Mouse (Mus musculus): ENCODE measurements at regions not wholly inside any gene's neighbourhood (a gene's known extent, or its start where the extent isn't known, plus 50 kb on each side); places are given as distances from the start of the nearest gene placed in this dataset.
"Not testable (repeated sequence)": the region's sequence is repeated elsewhere in the genome, so short reads cannot be mapped to it uniquely, and the experiment has no call there.

DNA sequence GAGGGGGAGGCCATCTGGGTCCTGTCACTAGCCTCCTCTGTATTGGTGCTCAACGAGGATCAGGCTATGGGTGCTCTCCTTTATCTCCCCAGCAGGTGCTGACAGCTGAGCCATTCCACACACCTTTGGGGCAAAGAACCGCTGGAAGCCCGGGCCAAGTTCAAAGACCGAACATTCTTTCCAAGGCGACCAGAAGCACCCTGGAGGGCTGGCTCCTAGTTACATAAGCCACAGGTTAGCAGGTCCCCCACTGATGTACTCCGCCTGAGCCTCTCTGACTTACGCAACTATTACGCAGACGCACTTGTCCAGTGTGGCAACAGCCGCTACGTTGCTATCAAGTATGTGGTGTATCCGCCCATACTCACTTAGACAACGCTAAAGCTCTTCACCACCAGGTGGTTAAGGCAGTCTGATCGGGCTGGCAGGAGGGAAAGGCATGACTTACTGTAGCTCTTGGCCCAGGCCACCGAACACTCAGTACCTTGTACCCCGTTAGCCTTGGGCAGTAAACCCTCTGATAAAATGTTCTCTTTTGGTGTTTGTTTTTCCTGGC is 69.2 kb downstream of the Gm33543 start:
- ATAC-seq (ENCODE audit: extremely low read depth, insufficient number of reproducible peaks, low FRiP score, poor library complexity, severe bottlenecking) = peak; percentile 98

DNA sequence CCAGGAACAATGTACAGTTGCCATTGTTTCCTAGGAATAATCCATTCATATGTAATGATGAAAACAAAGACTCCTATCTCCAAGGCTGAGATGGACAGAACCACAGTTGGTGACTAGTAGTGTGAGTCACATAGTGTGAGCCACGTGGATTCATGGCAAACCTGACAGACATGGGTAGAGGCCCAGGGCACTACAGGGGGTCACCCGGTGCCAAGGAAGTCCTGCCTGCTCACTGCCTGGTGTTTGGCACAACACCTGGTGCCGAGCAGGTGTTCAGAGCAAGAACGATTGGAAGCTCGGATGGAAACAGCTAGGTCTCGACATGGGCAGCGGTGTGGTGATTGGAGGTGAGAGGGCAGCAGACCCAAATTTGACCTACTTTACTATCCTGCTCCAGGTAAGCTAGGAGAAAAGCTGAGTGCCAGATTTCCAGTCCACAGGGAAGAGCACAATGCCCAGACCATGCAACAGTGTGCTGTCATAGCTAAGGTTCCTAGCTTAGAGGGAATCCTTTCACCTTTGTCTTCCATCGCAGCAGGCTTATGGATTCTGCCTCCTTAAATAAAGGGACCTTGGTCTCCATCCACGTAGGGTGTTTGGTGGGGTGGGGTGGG is 69.8 kb downstream of the Gm33543 start:
- ATAC-seq (ENCODE audit: extremely low read depth, insufficient number of reproducible peaks, low FRiP score, poor library complexity, severe bottlenecking) = no peak

DNA sequence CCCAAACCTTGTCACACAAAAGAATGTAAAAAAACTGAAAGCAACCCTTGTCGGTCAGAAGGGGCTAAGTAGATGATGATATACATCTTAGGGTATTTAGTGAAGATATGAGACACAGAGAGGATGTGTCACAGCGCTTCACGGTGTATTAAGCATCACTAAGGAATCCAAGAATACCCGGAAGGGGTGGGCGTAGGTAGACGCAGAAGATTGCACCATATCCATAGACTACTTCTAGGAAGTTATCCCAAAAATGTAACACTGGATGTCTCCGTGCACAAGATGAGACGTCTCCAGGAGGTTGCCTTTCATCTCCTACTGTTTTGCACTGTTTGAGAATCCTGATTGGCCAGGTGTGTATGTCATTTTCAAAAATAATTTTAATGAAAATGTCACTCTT is 73.8 kb downstream of the Gm33543 start:
- no peak for ATAC-seq (ENCODE audit: extremely low read depth, insufficient number of reproducible peaks, low FRiP score, poor library complexity, severe bottlenecking)

DNA sequence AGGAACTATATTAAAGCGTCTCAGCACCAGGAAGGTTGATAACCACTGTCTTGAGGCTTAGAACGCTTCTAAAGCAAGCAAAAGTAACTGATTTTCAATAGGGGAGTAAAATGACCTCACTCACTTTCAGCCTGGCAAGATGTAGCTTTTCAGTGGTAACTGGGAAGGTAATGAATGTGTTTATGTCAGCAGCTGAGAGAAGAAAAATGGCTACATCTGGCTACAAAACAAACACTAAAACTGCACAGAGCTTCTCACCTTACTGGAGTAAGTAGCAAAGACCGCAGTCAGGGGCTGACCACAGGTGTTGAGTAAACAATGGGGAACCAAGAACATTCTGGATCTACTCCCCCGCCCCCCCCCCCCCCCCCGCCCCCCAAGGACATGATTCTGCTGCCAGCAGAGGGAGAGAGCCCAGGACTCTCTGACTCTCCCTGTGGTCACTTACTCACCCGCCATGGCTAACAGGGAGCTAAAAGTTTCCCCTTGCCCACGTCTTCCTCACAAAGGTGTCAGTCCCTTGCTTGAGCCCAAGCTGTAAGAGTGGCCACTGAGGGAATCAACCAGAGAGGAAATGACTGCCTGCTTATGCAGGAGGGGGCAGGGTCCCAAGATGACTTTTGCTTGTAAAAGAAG is 75.1 kb downstream of the Gm33543 start:
- ATAC-seq (ENCODE audit: extremely low read depth, insufficient number of reproducible peaks, low FRiP score, poor library complexity, severe bottlenecking) = peak; percentile 81

DNA sequence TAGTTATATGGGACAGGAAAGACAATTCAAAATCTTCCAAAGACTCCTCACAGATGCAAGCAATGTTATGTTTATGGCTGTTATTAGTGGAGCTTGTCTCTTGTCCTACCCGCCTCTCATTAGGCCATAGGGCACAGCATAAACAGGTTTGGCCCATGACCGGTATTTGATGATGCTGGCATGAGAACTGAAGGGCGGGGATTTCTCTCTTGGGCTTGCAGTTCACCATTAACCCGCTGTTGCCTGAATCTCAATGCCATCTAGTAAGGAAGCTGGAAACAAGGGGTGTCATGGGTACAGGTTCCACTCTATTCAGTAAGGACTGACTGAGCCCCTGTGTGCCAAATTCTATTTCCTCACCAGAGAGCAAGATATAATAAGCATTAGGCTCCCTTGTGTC is 78.6 kb downstream of the Gm33543 start:
- no peak for ATAC-seq (ENCODE audit: extremely low read depth, insufficient number of reproducible peaks, low FRiP score, poor library complexity, severe bottlenecking)

DNA sequence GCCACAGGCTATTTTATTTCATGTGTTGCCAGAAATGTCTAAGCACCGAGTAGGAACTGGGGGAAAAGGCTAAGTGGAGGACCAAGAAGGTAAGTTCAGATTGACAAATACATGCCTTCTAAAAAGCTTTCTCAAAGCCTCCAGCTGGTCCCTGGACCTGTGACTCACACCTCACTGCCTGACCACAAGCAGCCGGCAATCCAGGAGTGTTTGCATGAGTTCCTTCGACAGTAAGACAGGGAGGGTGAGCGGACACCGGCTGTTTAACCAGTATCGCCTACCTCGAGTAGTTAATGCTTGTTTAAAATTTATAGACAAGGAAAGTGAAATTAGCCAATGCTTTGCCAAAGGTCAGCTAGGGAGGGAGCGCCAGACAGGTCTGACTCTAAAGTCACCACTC is 80.1 kb downstream of the Gm33543 start:
- no peak for ATAC-seq (ENCODE audit: extremely low read depth, insufficient number of reproducible peaks, low FRiP score, poor library complexity, severe bottlenecking)

DNA sequence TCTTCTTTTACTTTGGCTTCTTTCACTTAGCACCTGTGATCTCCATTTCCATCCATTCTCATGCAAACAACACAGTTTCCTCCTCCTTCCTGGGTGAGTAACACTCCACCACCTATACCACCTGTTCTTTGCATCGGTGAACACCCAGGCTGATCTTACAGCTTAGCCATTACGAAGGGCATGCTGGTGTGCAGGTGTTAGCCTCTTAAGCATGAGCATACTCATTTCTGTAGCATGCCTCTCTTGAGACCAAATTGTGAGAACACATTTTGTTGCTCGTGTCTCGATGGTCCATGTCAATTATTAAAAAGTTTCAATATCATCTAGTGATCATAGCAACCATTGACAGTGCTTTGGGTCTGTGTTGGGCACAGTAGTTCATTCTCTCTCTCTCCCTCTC is 80.8 kb downstream of the Gm33543 start:
- ATAC-seq (ENCODE audit: extremely low read depth, insufficient number of reproducible peaks, low FRiP score, poor library complexity, severe bottlenecking) = no peak

DNA sequence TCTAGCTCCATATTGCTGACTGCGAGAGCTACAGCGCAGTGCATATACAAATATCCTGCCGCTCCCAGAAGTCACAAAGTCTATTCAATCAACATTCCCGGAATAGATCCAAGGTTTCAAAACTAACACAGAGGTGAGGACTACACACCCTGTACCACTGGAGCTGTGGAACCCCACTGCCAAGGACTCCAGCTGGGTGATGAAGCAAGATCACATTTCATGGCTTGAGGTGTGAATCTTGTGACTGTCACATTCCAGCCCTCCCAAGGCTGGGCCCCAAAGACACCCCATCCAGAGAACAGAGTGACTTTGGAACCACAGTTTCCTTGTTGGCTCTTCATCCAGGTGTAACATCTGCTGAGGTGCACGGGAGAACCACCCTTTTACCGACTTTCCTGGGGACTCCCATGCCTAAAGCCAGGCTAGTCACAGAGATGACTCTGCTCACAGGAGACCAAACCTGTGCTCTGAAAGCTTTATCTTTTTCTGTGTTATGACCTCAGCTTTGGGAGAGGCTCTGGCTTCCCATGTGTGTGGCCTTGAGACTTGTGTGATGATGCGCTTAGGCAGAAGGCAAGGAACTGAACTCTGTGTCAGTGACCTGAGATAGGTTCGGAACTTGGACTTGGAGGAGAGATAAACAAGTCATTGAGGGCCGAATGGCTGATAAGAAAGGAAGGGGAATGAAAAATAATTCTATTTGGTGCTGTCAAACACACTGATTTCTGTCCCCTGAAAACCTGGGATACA is 82.4 kb downstream of the Gm33543 start:
- ATAC-seq (ENCODE audit: extremely low read depth, insufficient number of reproducible peaks, low FRiP score, poor library complexity, severe bottlenecking) = no peak

DNA sequence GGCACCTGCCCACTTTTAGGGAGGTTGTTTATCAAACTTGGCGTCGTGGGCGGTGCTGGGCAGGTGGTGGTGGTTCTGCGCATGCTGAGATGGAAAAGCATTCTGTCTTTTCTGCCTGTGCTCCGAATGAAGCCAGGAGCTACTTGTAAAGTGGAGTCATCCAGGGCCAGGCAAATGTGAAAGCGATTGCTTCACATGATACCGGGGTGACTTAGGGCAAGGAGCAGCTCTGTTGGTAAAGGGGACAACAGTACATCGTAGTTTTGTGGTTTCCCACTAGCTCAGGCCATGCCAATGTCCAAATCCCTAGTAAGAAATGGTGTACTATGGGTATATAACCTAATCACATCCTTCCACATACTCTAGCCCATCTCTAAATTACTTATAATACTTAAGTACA is 84.5 kb downstream of the Gm33543 start:
- no peak for ATAC-seq (ENCODE audit: extremely low read depth, insufficient number of reproducible peaks, low FRiP score, poor library complexity, severe bottlenecking)

DNA sequence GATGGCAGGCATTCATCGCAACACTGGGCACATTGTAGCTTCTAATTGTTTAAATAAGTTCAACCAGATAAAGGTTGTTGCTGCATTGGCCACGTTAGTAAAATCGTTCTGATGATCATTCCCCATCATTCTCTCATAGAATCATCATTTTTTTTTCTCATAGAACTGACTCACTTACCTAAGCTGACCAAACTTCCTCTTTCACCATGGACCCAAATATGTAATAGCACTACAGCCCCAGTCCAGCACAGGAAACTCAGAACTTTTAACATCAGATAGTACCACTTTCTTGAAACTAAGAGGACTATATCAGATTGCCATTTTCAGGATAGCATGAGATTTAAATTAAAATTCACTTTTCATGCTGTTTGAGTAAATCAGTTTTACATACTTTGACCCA is 82.2 kb upstream of the Anapc15-ps start:
- ATAC-seq (ENCODE audit: extremely low read depth, insufficient number of reproducible peaks, low FRiP score, poor library complexity, severe bottlenecking) = peak; percentile 51

DNA sequence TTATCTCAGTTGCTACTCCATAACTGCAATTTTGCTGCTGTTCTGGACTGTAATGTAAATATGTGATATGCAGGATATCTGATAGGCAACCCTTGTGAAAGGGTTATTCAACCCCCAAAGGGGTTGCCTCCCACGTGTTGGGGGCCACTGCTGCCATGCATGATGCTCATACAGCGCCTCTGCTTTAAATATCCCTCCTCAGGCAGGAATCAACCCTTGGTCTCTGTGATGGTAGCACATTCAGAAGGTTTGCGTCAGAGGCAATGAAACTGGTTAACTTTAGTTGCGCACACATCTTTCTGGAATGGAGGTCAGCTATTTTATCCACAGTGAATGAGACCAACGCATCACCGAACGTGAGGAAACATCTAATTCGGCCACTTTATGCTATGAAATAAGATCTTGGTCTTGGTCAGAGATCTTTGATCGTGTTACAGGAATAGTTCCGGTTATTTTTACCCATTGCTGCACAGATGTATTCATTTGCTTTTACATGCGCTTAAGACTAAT is 80.2 kb upstream of the Anapc15-ps start:
- ATAC-seq (ENCODE audit: extremely low read depth, insufficient number of reproducible peaks, low FRiP score, poor library complexity, severe bottlenecking) = no peak

DNA sequence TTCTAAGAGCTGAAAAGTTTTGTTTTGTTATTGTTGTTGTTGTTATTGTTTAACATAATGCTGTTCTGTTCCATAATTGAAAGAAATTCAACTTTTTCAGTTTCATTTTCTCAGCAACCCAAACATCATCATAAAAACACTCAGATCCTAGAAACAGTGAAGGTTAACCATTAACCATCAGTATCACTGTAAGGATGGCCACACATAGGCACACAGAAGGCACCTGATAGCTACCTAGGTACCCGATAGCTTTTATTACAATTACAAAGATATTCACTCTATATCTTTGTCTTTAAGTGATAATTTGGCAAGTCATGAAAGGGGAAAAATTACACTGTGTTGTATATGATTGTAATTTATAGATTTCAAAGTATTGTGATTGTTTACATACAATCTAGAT is 75.1 kb upstream of the Anapc15-ps start:
- no peak for ATAC-seq (ENCODE audit: extremely low read depth, insufficient number of reproducible peaks, low FRiP score, poor library complexity, severe bottlenecking)

DNA sequence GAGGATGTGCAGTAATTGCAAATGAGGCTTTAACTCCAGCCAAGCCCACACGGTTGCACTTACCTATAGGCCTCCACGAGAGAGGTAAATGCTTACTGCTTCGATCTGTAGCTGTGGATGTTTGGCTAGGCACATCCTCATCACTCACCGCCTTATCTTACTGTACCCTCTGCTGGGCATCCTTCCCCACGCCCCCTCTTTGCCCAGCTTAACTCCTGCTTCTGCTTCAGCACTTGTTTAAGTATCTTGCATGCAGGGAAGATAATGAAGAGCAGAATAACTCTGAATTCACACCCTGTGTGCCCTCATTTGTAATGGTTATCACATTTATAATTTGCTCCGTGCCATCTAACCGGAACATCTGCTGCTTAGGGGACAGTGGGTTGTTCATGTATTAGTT is 74.7 kb upstream of the Anapc15-ps start:
- ATAC-seq (ENCODE audit: extremely low read depth, insufficient number of reproducible peaks, low FRiP score, poor library complexity, severe bottlenecking) = no peak

DNA sequence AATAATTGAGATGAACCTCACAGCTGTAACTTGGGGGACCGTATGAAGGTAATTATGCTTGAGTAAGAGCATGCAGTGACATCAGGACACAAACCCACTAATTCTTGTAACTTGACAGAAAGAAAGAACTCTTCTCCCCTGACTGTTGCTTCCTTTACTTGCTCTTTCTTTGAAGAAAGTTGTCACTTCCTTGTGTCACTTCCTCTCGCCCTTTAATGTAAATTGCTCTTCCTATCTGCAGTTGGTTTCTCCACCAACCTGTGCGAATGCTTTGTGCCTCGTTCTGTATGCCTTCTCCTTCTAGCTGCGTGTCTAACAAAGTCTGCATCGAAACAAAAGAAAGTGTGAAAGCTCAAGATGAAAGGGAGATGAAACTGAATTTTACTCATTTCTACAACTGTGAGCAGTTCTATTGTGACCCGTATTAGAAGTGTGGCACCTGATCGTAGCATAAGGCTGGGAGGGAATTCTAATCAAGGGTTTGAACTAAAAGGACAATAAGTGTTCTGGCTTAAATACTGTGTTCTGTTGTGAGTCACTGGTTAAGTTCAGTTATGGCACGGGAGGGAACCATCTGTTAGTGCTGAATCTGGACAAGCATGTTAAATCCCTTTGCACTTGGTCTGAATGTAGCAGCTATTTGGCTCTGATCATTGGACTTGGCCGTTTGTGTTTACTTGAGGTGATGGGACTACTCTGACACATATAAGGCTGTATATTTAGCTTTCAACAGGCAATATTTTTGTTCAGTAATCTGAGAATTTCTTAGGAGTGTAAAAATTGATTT is 72.8 kb upstream of the Anapc15-ps start:
- ATAC-seq (ENCODE audit: extremely low read depth, insufficient number of reproducible peaks, low FRiP score, poor library complexity, severe bottlenecking) = peak; percentile 72

DNA sequence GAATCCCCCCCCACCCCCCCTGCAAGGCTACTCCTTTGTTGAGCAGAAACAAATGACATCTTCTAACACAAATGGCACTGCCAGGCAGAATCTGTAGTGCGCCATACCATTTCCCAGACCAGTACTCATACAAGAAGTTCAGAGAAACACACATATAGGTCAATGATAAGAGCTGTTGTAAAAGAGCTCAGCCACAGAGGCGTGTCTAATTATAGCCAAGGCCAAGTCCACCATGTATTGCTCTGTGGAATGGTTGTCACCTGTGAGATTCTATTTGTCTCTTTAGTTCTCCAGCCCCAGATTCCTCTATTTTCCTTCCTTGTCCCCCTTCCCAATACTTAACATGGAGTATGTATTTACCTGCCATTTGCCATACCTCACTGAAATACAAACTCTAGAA is 72.0 kb upstream of the Anapc15-ps start:
- no peak for ATAC-seq (ENCODE audit: extremely low read depth, insufficient number of reproducible peaks, low FRiP score, poor library complexity, severe bottlenecking)

DNA sequence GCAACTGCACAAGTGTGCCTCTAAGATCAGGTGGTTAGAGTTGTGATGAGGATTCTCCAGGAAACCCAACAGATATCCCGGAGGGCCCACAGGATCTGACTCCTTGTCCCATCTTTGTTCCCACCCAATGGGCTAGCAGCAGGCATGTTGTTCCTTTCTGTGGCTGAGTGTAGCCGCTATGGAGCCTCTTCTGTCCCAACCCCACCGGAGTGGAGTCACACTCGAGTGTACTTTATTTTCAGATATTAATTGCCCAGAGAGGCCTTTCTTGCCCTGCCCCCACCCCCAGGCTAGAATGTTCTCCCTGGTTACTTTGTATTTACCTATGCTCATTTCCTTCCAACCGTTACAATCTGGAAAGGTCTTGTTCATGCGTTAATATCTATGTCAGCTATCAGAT is 70.4 kb upstream of the Anapc15-ps start:
- ATAC-seq (ENCODE audit: extremely low read depth, insufficient number of reproducible peaks, low FRiP score, poor library complexity, severe bottlenecking) = no peak

DNA sequence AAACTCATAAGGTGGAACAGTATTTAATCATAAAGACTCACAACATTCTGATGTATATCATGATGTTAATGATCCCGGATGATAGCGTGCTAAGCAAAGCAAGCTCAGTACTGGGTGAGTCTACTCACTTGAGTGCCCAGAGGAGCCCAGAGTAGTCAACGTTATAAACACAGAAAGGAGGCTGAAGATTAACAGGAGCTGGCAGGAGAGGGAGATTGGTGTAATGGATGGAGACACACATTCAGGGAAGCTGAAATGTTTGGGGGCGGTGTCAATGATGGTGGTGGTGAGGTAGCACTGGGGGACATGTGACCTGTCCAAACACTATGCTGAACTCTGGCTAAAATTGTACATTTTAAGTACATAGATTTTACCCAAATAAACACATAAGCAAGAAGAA is 66.2 kb upstream of the Anapc15-ps start:
- no peak for ATAC-seq (ENCODE audit: extremely low read depth, insufficient number of reproducible peaks, low FRiP score, poor library complexity, severe bottlenecking)

DNA sequence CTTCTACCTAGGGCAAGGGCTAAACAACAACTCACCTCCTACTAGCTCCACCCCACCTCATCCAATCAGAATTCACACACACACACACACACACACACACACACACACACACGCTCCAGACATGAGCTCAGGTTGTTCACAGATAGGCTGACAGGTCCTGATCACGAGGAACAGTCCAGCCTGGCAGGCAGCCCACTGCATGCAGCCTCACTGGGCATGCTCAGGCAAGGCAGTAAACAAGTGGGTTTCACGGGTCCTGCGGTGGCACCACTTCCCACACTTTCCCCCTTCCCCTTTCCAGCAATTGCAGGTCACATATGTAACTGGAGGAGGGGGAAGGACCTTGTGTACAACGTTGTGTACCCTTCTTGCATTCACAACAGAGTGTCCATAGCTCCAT is 63.5 kb upstream of the Anapc15-ps start:
- not testable (repeated sequence) for ATAC-seq (ENCODE audit: extremely low read depth, insufficient number of reproducible peaks, low FRiP score, poor library complexity, severe bottlenecking)

DNA sequence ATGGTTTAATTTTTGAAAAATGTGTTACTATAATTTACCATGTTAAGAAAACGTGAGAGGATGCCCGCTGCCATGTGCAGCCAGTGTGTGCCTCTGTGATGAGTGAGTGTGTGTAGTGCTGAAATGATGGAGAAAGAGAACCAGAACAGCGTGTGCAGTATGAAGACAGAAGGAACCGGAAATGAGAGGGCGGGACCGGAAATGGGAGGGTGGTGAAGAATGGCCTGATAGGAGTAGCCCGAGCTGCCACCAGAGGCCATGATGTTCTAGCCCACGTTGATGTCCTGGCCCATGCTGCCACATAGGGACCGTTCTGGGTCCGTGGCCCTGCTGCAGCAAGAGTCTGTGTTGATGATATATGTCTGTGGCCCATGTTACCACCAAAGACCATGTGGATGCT is 57.8 kb upstream of the Anapc15-ps start:
- no peak for ATAC-seq (ENCODE audit: extremely low read depth, insufficient number of reproducible peaks, low FRiP score, poor library complexity, severe bottlenecking)

Data from neutrophil, adult 5-6 weeks (primary cell).